ENCODE assay signal across 9 mouse cellular contexts in genomic region chr10:88604943-88605342, GRCm38 (mm10). TPM values are rescaled to one million over a fixed set of nuclear protein-coding genes. Genes with fewer than 3 reads are reported as not detected.
DNase-seq lines count a peak whose midpoint lies in the region; ATAC-seq lines count a peak whose summit lies in the region.
"Had no signal": no experiment of that assay in that cellular context is flagged by ENCODE, and none has a peak within 500 bp of the region (broad histone marks: within the 10 kb centered on the region; RNA-seq: fewer than 3 reads in every experiment).

Mybpc1 (minus strand) TSS chr10:88605152.

- 30% methylated on average over 16 of the region's 16 CpGs for WGBS in heart, embryonic 13.5 days
- WGBS in midbrain, embryonic 12.5 days: 53% methylated on average over 16 of the region's 16 CpGs

- H3K4me2 ChIP-seq in heart, embryonic 13.5 days: peak within 1 kb of the TSS; percentile 50
- peak within 1 kb of the TSS; percentile 26 for H3K4me2 ChIP-seq in midbrain, embryonic 12.5 days (replicated peaks)

- no peak within 1 kb of the TSS; the same call in 1 of the 2 replicates for H3K9ac ChIP-seq in heart, embryonic 13.5 days
- no peak within 1 kb of the TSS for H3K9ac ChIP-seq in midbrain, embryonic 12.5 days (replicated peaks)

- peak within 1 kb of the TSS; percentile 25 for H3K4me3 ChIP-seq in heart, embryonic 13.5 days
- no peak within 1 kb of the TSS for H3K4me3 ChIP-seq in midbrain, embryonic 12.5 days

- H3K9me3 ChIP-seq in heart, embryonic 13.5 days: no peaks in the 10 kb centered on the region
- no peaks in the 10 kb centered on the region for H3K9me3 ChIP-seq in midbrain, embryonic 12.5 days

- no peak within 1 kb of the TSS for H3K27ac ChIP-seq in heart, embryonic 13.5 days (replicated peaks)
- no peak within 1 kb of the TSS for H3K27ac ChIP-seq in midbrain, embryonic 12.5 days (replicated peaks)

- no peak for ATAC-seq in heart, embryonic 13.5 days (ENCODE audit: extremely low read depth, insufficient number of reproducible peaks, low FRiP score, low TSS enrichment)
- no peak for ATAC-seq in midbrain, embryonic 12.5 days (ENCODE audit: low FRiP score, low read depth)

- intact Hi-C loops in left cerebral cortex, postnatal 10 days (cut with DNase I): no loop called here

- no peaks in the 10 kb centered on the region for H3K36me3 ChIP-seq in heart, embryonic 13.5 days
- H3K36me3 ChIP-seq in midbrain, embryonic 12.5 days: no peaks in the 10 kb centered on the region

- H3K4me1 ChIP-seq in heart, embryonic 13.5 days: 0 out of 2 replicates have a peak, but pooled peaks cover 6% of the 10 kb centered on the region
- peaks cover 9% of the 10 kb centered on the region for H3K4me1 ChIP-seq in midbrain, embryonic 12.5 days

- no peaks in the 10 kb centered on the region; the same call in 1 of the 2 replicates for H3K27me3 ChIP-seq in heart, embryonic 13.5 days (replicated peaks)
- H3K27me3 ChIP-seq in midbrain, embryonic 12.5 days: 0 out of 2 replicates have a peak, but pooled peaks cover 2% of the 10 kb centered on the region

- no peak for DNase-seq in heart, adult 9 months (ENCODE audit: low spot score in 2 of 2)
- DNase-seq in brain, adult 2 months (ENCODE audit: low read depth, low spot score): peak; percentile 32
- peak; percentile 41 for DNase-seq in gastrocnemius, postnatal 10 days
- no peak for DNase-seq in layer of hippocampus, postnatal 10 days (ENCODE audit: low spot score in 2 of 2)
- no peak for DNase-seq in left cerebral cortex, postnatal 10 days (ENCODE audit: extremely low spot score in 1 of 2, low spot score in 2 of 2)
- no peak for DNase-seq in cerebellum, postnatal 14 days

RNA-seq across cellular contexts. Expression of gene Mybpc1, which starts in this region (rescaled TPM):
- 2.0 and 3.4 TPM in 2 replicates for polyA plus RNA-seq in heart, embryonic 13.5 days (2015; fragmentation: Nextera tagmentation; extraction: Ambion mirVana)
- total RNA-seq in gastrocnemius, postnatal 10 days (2021): 1,000 to 10,000 TPM; 1,127 to 1,330 TPM
- 1.9 and 2.1 TPM in 2 replicates for polyA plus RNA-seq in midbrain, embryonic 12.5 days (2016; fragmentation: Nextera tagmentation; extraction: Ambion mirVana)
- total RNA-seq in layer of hippocampus, postnatal 10 days (2021): 1 to 10 TPM; 1.0 to 1.8 TPM
- total RNA-seq in left cerebral cortex, postnatal 10 days (2021): 1 to 10 TPM; 3.9 to 4.5 TPM
- total RNA-seq: hematopoietic stem cell, adult 5-6 weeks had no signal

Comparison
In these comparisons a context has a peak if more than half of its experiments do, and no peak if none do; other contexts are left out.
1. RNA of gene Mybpc1 (total RNA-seq): 1,127 to 1,330 TPM in gastrocnemius, postnatal 10 days; 3.9 to 4.5 TPM in left cerebral cortex, postnatal 10 days and 1.0 to 1.8 TPM in layer of hippocampus, postnatal 10 days; every median in the first group is over 100 times any median in the second.
2. DNase-seq: peak in brain, adult 2 months (single experiment) and gastrocnemius, postnatal 10 days (single experiment); none in heart, adult 9 months (0 of 2), layer of hippocampus, postnatal 10 days (0 of 2), left cerebral cortex, postnatal 10 days (0 of 2) and cerebellum, postnatal 14 days (0 of 2).